Comparison of ENCODE assay signal across 8 mouse cellular contexts in the genomic region with DNA sequence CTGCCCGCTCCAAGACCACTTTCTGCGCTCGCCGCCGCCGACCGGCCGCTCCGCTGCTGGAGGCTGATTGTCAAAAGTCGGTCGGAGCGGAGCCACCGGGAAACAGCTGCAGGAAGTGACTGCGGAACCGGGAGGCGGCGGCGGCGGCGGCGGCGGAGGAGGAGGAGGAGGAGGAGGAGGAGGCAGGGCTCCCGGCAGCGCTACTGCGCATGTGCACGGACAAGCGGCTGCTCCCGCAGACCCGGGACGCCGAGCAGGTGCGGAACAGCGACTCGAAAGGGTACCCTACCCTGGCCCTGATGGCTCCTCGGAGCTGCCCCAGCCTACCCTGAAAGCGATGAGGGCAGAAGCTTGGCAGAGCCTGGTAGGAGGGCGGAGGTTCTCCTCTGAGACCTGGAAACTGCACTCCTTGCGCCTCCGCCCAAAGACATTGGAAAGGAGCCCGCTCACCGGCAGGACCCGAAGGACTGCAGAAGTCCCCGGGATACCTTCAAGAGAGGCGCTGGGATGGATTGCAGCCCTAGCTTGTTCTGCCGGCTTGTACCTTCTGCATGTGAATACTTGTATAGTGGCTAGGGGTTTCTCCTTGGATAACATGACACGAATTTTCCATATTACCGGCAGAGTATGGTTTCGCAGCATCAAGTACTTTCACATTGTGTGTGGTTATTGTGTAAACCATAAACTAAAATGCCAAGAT. TPM values are rescaled to one million over a fixed set of nuclear protein-coding genes. Genes with fewer than 3 reads are reported as not detected.
DNase-seq lines count a peak whose midpoint lies in the region; ATAC-seq lines count a peak whose summit lies in the region.

A gene (minus strand): TSS at position 469 of the 700 bp plus-strand sequence.

- no peaks in the 10 kb centered on the region for H3K9me3 ChIP-seq in megakaryocyte, embryonic 14.5 days

- DNase-seq in ZHBTc4 (ENCODE audit: low read depth, low spot score), result peak; percentile 89
- peak; percentile 59 to 73 for DNase-seq in gastrocnemius, adult 8-10 months (ENCODE audit: low spot score in 2 of 2)
- DNase-seq in induced T-regulatory cell, adult 2 months (ENCODE audit: low read depth), result peak; percentile 90
- DNase-seq in left cerebral cortex, adult 9 months (ENCODE audit: low spot score in 2 of 2), result peak; percentile 36 to 82
- peak; percentile 79 to 82 for DNase-seq in right cerebral cortex, adult 2 months (ENCODE audit: low spot score in 2 of 2)
- peak; percentile 67 for DNase-seq in urinary bladder, postnatal 10 days (ENCODE audit: low spot score)

- H3K4me1 ChIP-seq in megakaryocyte, embryonic 14.5 days, result peaks cover 53% of the 10 kb centered on the region

- ATAC-seq in common myeloid progenitor, adult 5-6 weeks (replicated peaks; ENCODE audit: low read depth, poor library complexity, severe bottlenecking), result peak; percentile 83

- peak within 1 kb of the TSS; percentile 99 for H3K4me3 ChIP-seq in megakaryocyte, embryonic 14.5 days (replicated peaks)

- no peaks in the 10 kb centered on the region for H3K27me3 ChIP-seq in megakaryocyte, embryonic 14.5 days (replicated peaks)

- H3K36me3 ChIP-seq in megakaryocyte, embryonic 14.5 days (replicated peaks; ENCODE audit: low read length), result peaks cover 10% of the 10 kb centered on the region

RNA-seq across cellular contexts. Expression of the gene that starts here (rescaled TPM):
- 1.8 TPM in 2 replicates for total RNA-seq in common myeloid progenitor, adult 5-6 weeks (2017)
- 1 to 10 TPM; 7.1 to 9.7 (median 8.6) TPM for total RNA-seq in gastrocnemius, adult 8-10 months (2022)
- 4.0 and 5.0 TPM in 2 replicates for polyA plus RNA-seq in megakaryocyte, embryonic 14.5 days (2012; ENCODE audit: insufficient read depth, low replicate concordance)

Comparison
In these comparisons a context has a peak if more than half of its experiments do, and no peak if none do; other contexts are left out.
1. Peak in every context shown above with its lines: DNase-seq, ATAC-seq and H3K4me3 ChIP-seq.